Mouse (Mus musculus): ENCODE results near the gene Sema5b.

Gene Sema5b

GRCm38 (mm10) chr16:35541117-35541641 is at the start of gene Sema5b:
TSS of gene Sema5b (plus strand) at chr16:35541145.
- no peak for DNase-seq

GRCm38 (mm10) chr16:35500342-35500741 is 40.6 kb upstream of the Sema5b start:
- DNase-seq = no peak

GRCm38 (mm10) chr16:35501106-35501760 is 39.7 kb upstream of the Sema5b start:
- no peak for DNase-seq

DNA sequence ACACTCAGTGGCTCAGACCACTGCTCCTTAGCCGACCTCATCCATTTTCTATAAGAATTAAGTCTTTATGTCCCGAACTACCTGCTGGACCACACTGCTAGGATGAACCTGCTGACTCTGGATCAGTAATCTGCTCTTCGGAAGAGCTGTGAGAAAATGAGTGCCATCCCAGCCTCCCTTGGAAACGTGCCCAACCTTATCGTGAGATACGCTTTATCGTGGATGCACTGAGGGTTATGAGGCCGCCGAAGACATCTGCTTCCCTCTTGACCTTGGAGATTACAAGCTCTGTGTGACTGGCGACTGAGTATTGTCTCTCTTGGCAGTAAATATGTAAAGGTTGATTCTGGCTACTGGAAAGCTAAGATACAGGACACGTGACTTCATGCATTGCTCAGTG is 38.5 kb upstream of the Sema5b start:
- no peak for DNase-seq

GRCm38 (mm10) chr16:35504266-35504665 is 36.7 kb upstream of the Sema5b start:
- no peak for DNase-seq

DNA sequence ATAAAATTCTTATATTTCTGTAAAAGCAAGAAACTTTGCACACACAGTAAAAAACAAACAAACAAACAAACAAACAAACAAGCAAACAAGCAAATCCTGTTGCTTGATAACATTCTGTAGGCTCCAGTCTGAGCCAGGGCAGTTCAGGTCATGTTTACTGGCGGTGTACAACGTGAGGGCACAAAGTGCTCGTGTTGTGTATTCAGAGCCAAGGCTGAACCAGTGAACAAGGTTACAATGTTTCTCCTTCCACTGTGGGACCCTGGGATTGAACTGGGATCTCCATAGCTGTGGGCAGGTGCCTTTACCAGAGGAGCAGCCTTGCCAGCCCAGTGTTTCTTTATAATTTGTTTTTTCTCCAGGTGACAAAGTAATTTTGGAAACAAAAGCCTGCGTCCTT is 35.2 kb upstream of the Sema5b start:
- no peak for DNase-seq

DNA sequence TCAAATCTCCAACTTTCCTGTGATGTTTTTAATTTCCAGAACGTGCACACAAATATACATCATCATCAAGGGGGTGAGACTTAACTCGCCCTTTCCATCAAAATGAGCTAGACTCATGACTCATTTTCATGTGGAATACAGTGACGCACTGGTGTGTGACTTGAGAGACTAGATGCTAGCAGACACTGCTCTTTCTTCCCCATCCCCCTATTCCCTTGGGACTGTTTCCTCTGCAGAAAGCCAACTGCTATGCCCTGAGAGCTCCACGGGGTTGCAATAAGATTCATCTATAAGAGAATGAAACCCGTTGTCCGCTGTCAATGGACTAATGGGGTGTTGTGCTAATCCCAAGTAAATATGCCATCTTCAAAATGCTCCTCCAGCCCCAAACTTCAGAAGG is 32.4 kb upstream of the Sema5b start:
- DNase-seq = no peak

DNA sequence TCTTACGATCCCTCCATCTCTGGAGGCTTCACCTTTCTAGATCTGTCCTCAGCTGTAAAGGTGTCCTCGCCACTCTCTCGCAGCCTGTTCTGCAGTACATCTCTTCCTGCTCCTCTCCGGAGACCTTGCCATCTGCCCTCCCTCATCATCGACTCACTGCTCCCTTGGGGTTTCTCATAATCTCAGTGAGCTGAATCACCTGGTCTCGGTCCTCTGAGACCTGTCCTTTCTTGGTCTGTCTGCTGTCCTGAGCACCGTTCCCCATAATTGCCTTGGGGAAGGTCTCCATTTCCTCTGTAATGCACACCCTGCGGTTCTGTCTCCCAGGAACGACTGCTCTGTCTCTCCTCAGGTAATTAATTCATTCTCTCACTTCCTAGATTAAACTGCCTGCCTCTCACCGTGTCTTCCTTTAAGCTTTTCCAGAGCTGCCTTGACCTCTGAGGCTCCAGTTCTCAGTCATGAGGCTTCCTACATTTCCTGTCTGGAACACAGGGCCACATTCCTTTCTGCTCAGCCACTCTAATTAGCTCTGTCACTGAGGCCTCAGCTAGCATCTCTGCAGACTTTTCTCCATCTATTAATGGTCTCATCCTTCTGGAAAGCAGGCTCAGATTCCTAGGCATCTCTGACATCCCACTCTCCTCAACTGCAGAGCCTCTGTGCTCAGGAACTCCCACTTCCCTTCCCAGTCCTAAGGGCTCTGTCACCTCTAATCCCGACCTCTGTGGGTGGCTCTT is 31.4 kb upstream of the Sema5b start:
- DNase-seq = no peak

DNA sequence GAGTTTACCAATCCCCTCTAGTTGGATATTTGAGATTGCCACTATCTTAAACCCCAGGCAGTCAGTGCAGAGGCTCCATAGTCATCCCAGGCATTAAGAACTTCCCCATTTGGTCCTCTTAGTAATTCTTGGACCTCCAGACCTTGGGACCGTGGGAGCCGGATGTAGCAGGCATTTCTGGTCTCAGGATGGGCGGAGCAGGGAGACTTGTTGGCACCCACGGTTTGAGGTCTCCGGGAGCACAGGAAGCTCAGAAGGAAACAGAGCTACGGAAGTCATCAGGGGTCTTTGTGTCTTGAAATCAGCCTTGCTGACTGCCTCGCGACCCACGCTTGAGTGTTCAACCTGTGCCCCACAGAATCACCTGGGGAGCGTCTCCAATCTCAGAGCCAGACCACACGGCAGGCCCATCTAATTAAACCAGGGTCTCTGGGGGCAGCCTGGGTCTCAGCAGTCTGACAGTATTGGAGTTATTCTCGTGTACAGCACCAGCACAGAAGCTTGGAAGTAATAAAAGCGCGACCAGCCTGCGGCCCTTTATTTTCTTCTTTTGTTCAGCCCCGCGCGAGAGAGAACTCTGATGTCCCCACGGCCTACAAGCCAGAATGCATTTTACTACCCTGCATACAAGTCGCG is 24.9 kb upstream of the Sema5b start:
- no peak for DNase-seq

- DNase-seq = no peak
These were observed 22.7 kb upstream of the Sema5b start for GRCm38 (mm10) chr16:35517976-35518951.

DNA sequence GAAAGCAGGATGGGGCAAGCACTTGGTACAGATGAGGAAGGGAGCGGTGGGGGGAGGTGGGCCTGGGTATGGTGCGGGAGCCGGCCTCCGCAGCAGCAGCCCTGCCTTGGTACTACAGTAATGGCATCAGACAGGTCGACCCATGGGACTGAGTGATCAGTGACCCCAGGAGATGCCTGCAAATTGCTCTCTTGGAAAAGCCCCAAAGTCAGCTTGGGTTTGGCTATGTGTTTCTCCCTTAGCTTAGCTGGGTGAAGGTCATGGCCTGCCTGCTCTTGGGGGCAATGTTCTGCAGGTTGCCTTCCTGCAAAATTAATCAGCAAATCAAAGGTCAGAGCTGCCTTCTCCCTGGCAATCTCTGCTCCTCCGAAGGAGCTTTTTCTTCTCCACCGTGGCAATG is 21.7 kb upstream of the Sema5b start:
- DNase-seq = no peak

GRCm38 (mm10) chr16:35524200-35524599 is 16.7 kb upstream of the Sema5b start:
- no peak for DNase-seq

GRCm38 (mm10) chr16:35534630-35535029 is 6.3 kb upstream of the Sema5b start:
- DNase-seq = no peak

- DNase-seq = no peak
These were observed 3.3 kb upstream of the Sema5b start for GRCm38 (mm10) chr16:35537651-35538050.

- no peak for DNase-seq
These were observed 1.9 kb upstream of the Sema5b start for GRCm38 (mm10) chr16:35539041-35539440.

DNA sequence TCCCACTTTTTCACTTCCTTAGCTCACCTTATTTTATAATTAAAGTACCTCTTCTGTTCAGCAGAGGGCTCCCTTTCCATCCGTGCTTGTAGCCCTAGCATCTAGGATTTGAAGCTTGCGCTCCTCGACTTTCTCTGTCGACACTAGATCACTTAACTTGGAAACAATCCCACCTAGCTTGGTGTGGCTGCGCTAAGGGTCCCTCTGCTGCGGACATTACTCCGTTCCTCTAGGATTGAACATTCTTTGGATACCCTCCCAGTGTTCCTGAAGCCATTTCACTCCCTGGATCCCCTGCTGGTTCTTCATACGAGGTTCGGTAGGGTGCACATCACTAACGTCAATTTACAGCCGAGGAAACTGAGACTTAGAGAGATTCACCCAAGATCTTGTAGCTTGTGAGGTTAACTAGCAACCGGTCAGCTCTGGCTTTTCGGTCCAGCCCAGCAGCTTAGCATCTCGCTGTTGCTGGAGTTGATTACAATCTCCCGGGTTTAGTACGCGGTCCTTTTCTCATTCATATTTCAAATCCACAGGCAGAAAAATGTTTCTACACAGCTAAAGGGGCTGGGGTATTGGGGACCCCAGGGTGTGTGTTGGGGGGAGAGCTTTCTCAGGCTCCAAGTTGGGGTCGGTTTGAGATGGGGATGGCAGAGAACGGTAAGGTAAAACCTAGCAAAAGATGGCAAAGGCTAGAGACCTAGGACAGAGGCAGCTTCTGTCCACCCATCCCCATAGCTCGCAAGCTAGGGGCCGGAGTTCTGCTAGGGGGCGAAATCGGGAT is 420 bp upstream of the Sema5b start:
- DNase-seq = no peak

GRCm38 (mm10) chr16:35541661-35542420 is 896 bp downstream of the Sema5b start:
- no peak for DNase-seq

DNA sequence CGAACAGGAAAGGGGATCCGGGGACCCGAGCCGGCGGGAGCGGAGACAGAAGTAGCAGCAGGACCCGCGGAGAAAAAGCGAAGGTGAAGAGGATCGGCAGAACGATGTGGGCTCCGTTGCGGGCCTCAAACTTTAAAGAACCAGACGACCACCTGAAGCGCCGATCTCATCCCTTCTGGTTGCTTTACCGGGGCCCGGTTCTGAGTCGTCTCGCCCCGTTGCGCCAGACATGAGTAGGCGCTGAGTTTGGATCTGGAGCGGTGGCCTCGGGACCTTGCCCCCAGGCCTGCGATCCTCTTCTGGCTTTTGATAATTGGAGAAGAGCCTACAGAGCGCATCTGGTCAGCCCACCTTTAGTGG is 1.5 kb downstream of the Sema5b start:
- no peak for DNase-seq

DNA sequence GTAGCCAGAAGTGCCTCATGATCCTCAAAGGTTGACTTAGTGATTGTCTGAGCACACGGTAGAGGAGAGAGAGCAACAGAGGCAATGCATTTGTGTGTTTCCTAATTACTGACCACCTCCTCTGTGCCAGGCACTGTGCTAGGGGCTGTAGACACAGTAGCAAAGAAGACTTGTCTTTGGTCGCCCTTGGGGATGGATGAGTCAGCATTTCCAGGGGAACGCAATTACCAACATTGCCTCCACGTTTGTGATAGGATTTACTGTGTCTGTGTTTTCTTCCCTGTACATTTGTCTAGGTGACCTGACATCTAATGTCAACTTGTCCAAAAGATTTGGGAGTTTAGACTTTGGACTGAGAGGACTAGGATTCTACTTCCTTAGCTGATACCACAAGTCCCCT is 4.8 kb downstream of the Sema5b start:
- DNase-seq = no peak

- DNase-seq = no peak
These were observed 7.0 kb downstream of the Sema5b start for GRCm38 (mm10) chr16:35547966-35548365.

DNA sequence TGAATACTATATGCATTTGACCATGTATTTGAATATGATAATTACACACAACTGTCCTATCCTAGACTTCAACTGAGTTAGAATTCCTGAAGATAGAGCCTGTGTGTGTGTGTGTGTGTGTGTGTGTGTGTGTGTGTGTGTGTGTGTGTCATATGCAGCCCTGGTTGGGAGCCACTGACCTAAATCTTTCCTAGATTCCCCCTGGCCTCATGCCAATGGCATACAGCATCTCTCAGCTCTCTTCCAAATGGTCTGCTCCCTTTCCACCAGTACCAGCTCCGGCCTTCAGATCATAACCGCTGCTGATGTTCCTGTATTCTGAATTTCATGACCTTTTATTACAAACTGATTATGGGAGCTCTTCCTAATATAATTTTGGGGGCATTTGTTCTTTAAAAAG is 8.4 kb downstream of the Sema5b start:
- no peak for DNase-seq
